Mouse (Mus musculus) cerebellum, postnatal 10 days (tissue): ENCODE measurements around the gene Phkg1.
"Not testable (repeated sequence)": the region's sequence is repeated elsewhere in the genome, so short reads cannot be mapped to it uniquely, and the experiment has no call there.

Experiments used
- DNase-seq, 2 experiments: peaks; one replicate each; pipeline ENCODE4 v3.0.0; 2021; ENCODE audit warnings: mixed read lengths in 2 of 2

The Phkg1 gene

DNA sequence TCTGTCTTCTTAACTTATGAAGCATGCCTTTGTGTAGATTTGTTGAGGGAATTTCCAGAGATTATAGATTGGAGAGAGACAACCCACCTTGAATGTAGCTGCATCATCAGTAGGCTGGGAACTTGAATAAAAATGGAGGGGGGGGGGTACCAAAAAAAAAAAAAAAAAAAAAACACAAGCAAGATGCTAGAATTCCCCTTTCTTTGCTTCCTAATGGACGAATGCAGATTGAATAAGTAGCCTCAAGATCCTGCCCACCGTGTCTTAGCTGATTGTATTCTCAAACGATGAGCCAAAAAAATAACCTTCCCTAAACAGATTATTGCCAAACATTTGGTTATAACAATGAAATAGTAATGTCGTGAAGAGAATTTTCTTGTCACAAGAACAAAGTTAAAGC is 9.4 kb upstream of the Phkg1 start:
- DNase-seq = no peak

DNA sequence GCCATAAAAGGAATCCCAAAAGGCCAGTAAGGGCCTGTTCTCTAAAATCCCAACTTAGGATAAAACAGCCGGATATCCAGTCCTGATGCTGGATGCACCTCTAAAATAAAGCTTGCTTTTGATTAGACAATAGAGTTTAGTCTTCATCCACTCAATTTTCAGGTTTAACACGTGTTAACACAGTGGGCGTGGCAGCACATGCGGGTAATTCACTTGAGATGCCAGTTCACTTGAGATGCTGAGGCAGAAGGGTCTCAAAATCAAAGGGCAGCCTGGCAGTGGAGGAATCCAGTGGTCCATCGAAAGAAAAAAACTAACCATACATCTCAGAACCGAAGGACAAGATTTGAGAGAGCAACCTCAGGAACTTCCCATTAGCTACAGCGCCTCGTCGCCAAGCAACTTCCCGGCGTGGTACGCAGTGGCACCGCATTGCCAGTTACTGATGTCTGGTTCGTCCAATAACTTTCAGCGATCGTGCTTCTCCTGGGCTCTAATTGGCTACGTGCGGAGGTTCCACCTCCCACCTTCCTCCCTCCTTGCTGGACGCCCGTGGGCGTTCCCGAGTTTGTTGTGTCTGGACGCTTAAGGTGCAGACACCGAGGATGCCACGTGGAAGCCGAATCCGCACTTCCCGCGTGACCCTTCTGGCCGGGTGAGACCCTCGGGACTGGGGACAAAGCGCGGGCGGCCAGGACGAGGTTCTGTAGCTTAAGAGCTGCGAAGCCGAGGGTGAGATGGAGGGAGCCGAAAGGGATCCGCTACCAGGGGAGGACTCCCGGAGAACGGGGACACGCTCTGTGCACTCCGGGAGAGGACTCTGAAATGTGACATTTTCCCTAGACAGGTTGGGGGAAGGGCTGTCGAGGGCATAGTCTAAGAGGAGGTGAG is 2.9 kb downstream of the Phkg1 start, which contains the start of gene Zbed5:
Gene Zbed5 (plus strand): TSS at position 526 of the 891 bp plus-strand sequence.
- DNase-seq = peak; percentile 91 to 92

DNA sequence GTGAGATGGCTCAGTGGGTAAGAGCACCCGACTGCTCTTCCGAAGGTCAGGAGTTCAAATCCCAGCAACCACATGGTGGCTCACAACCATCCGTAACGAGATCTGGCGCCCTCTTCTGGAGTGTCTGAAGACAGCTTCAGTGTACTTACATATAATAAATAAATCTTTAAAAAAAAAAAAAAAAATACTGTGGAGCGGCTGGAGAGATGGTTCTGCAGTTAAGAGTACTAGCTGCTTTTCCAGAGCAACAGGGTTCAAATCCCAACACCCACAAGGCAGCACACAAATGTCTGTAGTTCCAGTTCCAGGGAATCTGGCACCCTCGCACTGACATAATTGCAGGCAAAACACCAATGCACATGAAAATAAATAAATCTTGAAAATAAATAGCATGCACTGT is 8.0 kb downstream of the Phkg1 start:
- not testable (repeated sequence) for DNase-seq

DNA sequence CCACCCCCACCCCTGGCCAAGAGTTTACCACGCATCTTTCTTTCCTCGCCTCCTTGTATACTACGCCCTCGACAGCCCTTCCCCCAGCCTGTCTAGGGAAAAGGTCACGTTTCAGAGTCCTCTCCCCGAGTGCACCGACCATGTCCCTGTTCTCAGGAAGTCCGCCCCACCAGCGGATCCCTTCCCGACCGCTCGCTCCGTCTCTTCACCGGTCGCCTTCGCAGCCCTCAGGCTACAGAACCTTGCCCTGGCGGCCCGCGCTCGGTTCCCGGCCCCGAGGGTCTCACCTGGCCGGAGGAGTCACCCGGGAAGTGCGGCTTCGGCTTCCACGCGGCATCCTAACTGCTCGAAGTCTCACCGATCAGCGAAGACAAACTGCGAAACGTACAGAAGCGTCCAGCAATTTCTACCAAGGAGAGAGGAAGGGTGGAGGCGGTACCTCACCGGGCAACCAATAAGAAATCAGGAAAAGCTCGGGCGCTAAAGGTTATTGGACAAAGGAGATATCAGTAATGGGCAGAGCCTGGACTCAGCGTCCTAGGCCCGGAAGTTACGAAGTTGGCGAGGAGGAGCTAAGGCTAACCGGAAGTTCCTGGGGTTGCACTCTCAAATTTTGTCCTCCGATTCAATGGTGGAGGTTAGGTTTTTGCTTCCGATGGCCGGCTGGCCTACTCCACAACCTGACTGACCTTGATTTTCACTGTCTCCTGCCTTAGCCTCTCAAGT is 11.3 kb downstream of the Phkg1 start, which contains the start of gene Chchd2:
Gene Chchd2 (minus strand): TSS at position 560 of the 726 bp plus-strand sequence.
- DNase-seq = peak; percentile 95

DNA sequence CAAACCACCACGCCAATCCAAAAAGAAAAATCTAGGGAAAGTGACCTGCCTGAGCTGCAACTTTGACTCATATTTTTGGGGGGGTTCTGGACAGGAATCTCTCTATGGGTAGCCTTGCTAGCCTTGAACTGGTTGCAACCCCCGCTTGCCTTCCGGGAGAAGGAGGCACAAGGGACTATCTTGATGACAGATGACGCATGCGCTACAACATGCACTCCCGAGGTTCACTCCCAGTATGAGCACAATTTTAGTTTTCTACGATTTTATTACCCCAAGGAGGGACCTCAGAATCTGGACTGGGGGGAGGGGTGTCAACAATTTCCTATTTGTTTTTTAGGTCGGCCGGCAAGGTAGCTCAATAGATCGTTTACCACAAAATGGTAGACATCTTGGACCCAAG is 12.1 kb downstream of the Phkg1 start:
- peak in 1 of 2 experiments; percentile 26 for DNase-seq

DNA sequence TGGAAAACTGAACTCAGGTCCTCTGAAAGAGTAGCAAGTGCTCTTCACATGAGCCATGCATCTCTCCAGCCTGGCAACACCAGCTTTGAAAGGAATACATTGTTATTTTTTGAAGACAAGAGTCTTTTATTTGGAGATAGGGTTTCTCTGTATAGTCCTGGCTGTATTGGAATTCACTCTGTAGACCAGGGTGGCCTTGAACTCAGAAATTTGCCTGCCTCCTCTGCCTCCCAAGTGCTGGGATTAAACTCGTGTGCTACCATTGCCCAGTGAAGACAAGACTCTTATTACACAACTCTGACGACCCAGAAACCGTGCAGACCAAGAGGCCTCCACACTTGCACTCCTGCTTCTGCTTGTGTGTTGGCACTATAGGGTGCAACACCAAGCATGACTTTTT is 18.5 kb downstream of the Phkg1 start:
- no peak for DNase-seq

DNA sequence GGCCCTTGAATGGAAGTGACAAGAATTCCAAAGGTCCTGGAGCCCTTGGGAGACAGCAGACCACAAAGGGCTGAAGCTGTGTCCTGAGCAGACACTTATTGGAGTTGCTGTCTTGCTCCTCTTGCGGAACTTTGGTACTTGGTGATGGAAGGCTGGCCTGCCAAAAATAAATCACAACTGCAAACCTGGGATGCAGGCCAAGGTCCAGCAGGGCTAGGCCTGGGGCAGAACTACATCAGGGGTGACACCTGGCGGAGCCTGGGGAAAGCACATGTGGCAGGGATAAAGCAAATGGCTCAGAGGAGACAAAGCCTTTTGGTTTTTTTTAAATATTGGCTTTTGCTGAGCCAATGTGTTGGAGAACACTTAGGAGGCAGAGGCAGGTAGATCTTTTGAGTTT is 19.4 kb downstream of the Phkg1 start:
- peak; percentile 78 to 81 for DNase-seq

DNA sequence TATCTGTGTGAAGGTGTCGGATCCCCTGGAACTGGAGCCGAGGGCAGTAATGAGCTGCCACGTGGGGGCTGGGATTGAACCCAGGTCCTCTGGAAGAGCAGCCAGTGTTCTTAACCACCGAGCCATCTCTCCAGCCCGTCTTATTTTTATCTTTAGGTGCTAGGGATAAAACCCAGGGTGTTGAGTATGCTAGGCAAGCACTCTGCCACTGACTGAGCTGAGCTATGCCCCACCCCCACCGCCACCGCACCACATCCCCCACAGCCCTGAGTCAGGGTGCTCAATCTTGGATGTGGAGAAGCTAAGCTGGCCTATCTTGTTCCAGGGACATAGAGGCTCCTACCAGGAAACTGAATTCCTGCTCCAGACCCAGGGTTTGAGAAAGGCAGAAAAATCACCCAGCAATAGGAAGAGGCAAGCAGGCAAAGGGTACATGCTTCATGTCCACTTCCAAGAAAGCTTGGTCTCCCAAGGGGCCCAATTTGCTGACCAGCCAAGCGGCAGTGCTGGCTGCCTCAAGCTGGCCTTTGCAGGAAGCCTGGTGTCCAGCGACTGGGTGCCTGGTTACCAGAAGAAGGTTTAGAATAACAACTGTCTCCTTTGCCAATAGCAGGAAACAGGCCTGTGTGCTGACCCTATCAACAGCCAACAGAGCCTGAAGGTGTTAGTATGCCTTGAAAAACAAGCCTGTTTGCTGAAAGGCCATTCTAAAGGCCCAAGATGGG is 20.5 kb downstream of the Phkg1 start:
- peak; percentile 23 to 52 for DNase-seq

DNA sequence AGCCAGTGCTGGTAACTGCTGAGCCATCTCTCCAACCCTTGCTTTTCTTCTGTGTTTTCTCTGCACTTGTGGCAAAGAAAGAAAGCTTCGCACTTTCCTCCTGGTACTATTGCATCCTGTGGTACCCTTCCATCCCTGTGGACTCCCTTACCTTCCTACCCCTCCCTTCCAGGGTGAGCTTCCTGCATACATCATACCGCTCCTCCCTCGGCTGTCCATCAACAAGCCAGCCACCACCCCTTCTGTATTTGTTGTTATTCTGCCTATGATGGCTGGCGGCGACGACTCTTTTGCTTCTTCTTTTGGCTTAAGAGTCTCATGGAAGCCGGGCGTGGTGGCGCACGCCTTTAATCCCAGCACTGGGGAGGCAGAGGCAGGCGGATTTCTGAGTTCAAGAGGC is 23.3 kb downstream of the Phkg1 start:
- DNase-seq = no peak

DNA sequence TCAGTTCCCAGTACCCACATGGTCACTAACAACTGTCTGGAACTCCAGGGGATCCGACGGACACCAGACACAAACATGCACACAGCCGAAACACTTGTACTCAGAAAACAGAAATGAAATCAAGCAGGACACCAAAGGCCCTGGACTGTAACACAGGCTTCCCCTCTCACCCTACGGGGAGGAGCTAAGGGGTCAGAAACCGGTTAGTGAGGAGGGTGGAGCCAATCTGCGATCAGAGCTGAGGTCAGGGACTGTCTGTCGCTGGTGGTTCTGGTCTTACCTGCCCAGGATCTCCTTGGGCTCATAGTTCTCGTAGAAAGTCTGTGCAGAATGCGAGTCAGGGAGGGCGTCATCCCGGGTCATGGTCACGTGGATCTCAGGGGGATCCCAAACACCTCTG is 24.4 kb downstream of the Phkg1 start:
- DNase-seq = no peak

DNA sequence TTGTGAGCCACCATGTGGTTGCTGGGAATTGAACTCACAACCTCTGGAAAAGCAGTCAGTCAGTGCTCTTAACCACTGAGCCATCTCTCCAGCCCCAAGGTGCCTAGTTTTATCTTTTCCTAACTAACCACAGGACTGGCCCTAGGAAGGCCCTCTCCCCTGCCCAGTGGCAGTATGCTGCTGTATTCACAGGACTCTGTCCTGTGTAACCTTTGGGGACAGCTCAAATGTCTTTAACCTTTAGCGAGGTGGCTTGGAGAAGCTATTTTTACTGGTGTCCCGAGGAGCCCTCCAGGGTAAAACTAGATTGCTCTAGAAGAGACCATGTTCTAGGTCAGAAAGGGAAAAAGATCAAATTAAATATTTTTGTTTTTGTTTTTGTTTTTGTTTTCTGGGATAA is 27.1 kb downstream of the Phkg1 start:
- DNase-seq = no peak

DNA sequence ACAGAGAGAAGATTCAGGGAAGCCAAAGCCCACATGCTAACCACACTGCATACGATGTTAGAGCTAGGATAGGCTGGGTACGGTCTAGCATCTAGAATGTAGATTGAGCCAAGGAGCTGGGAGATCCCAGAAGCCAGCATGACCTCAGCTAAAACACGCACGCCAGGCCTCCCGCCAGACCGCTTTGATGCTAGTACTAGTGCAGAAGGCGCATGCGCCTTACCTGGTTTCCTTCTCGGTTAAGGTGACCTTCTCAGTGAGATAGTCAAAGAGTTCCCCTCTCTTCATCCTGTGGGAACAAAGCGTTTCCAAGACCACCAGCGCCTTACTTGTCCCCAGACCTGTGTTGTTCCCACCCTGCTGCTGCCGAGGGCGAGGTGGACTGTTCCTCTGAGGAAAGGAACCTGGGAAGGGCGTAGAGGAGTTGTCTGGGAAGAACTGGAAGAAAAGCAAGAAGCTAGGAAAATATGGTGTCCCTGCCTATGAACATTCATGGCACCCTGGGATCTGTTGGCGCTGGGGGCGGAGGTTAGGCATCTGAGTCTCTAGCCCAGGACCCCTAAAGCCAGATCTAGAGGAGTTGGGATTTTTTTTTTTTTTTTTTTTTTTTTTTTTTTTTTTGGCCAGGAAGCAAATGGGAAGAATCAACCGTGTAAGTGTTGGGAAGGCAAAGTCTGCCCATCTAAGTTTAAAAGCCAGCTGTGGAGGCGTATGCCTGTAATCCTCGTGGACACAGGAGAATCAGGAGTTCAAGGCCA is 28.9 kb downstream of the Phkg1 start:
- no peak for DNase-seq

DNA sequence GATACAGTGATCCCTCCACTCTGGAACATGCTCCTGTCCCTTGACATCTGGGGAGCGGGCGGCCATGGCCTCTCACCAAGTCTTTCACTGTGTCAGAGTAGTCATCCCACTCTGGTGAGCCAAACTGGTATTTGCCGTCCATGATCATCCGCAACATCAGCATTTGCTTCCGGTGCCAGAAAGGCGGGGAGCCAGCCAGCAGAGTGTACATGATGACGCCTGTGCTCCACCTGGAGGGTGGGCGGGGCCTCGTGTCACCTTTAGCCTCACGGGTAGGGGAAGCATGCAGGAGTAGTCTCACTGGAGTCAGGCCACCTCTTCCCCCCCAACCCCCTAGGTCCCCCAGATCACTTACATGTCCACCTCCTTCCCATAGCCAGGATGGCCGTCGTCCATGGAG is 32.5 kb downstream of the Phkg1 start:
- DNase-seq = no peak

DNA sequence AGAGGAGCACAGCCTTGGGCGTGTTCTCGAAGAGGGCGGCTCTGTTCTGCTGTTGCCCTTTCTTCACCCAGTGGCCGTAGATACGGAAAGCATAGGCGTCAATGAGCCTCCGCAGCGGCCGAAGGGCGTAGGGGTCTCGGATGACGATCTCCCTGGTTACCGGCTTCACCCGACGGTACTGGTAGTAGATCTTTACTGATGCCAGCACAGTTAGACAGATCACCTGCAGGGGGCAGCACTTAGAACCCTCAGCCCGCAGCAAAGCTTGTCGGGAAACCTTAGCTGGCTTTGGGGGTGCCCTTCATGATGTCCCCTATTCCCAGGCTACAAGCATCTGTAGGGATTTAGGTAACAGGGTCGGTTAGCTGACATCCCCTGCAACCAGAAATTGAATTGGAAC is 33.9 kb downstream of the Phkg1 start:
- DNase-seq = peak; percentile 66 to 74

DNA sequence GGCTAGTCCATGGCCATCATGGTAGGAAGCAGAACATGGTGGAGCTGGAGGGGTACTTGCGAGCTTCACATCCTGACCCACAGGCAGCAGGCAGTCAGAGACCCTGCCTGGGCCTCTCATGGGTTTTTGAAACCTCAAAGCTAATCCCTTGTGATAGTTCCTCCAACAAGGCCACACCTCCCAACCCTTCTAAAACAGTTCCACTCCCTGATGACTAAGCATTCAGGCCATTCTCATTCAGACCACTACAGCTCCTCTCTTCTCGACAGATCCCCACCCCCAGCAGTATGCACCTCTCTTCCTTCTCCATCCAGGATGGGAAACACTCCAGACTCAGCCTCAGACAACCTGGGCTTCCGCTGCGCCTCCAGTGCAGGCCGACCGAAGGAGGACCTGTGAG is 36.0 kb downstream of the Phkg1 start:
- DNase-seq = no peak

DNA sequence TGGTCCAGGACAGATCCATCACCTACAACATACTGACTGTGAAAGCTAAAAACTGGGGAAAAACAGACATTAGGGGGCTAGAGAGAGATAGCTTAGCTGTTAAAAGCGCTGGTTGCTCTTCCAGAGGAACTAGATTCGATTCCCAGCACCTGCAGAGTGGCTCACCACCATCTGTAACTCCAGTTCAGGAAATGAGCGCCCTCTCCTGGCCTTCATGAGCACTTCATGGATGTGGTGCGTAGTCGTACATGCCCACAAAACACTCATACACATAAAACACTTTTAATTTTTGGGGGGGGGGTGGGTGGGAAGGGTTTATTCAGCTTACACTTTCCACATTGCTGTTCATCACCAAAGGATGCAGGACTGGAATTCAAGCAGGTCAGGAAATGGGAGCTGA is 41.9 kb downstream of the Phkg1 start:
- no peak for DNase-seq

DNA sequence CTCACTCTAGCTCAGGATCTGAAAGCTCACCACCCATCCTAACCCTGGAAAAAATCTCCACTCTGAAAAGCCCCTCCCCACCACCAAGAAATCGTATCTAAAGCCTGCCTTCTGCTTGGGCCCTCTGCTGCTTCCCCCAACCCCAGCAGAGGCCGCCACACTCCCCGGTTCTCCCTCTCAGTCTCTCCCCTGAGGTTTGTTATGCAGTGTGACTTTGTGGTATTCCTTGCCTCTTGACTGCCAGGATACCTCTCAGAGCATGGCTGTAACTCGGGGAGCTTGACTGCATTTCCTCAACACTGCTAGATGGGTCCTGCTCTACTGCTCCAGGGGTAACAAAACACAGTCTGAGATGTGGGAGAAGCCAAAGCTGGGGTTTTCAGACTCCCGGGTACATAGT is 43.2 kb downstream of the Phkg1 start:
- no peak for DNase-seq

DNA sequence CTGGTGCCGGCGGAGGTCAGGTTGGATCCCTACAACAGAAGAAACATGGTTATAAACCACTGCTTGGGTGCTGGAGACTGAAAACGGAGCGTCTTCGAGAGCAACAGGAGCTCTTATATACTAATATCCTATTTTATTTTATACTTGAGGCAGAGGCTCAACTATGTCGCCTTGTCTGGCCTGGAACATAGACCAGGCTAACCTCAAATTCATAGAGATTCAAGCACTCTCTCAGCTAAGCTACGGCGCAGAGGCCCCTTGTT is 50.9 kb downstream of the Phkg1 start:
- peak in 1 of 2 experiments; percentile 34 for DNase-seq

DNA sequence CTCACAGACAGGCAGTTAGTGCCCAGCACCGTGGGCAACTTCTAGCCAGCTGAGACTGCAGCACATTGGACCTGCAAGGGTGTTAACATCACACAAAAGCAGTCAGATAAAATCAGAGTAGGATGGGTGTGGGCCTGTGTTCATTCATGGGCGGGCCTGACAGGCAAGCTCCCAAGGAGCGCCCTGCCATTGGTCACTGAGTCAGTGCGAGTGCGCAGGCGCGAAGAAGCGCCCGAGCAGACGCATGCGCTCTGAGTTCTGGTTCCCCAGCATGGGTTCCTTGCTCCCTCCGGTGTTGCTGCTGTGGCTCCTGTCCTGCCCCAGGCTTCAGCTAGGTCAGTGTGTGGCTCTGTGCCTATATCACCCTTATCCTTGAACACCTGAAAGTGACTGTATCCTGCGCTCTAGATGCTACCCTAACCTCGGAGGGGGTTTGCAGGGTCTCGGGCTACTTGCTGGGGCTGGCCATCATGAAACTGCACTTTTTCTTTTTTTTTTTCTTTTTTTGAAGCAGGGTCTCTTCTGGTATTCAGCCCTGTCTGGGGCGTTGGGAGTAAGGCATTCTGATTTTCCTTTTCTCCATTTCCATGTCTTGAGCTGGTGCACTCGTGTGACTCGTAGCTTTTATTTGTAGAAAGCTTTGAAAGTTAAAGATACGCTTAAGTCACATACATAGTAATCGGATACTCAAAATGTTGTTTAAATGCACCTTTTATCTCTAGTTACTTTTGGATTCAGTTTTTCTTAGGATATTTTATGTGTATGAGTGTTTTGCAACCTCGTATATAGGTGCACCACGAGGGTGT is 51.4 kb downstream of the Phkg1 start, which contains the start of gene Sumf2:
Gene Sumf2 (plus strand): TSS at position 235 of the 806 bp plus-strand sequence.
- DNase-seq = peak; percentile 96 to 97

DNA sequence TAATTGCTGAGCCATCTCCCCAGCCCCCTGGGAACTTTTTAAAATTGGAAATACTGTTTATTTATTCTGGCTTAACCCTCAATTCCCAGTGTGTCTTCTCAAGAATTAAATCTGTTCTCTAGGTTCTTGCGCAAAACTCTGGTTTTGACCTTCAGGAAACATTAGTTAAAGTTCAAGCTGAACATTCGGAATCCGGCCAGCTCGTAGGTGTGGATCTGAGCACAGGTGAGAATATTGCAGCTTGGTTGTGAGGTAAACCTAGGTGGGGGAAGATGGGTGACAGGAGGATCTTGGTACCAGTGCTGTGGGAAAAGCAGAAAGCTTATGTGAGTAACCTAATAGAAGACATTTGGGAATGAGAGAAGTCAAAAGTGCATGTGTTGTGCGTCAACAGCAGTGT is 53.5 kb downstream of the Phkg1 start:
- DNase-seq = no peak
